Mouse (Mus musculus) kidney, embryonic 16.5 days (tissue): ENCODE results near the gene Aff3. TPM values are rescaled to one million over a fixed set of nuclear protein-coding genes. Genes with fewer than 3 reads are reported as not detected.

ENCODE experiments used
- ATAC-seq: fragments of 200-750 bp; cut with Nextera tagmentation; 2 replicates; pipeline ENCODE4 v1.8.0; 2017; ENCODE audit warnings: moderate TSS enrichment; ENCODE audit not compliant: low FRiP score, low TSS enrichment
- H3K27ac ChIP-seq: fragments of 300-500 bp; sonication (generic); 2 replicates; pipeline ENCODE4 v1.5.1; 2014; ENCODE audit warnings: low read length
- H3K27me3 ChIP-seq: fragments of 300-500 bp; sonication (generic); 2 replicates; pipeline ENCODE4 v1.6.1; 2014; ENCODE audit warnings: low read length, control low read depth, mixed read lengths; ENCODE audit not compliant: insufficient read depth
- H3K36me3 ChIP-seq: fragments of 300-500 bp; sonication (generic); 2 replicates; pipeline ENCODE4 v1.6.1; 2014; ENCODE audit warnings: low read length, control low read depth, mixed read lengths; ENCODE audit not compliant: insufficient read depth
- H3K4me1 ChIP-seq: fragments of 300-500 bp; sonication (generic); 2 replicates; pipeline ENCODE4 v1.6.1; 2014; ENCODE audit warnings: low read length, control low read depth, mixed read lengths; ENCODE audit not compliant: insufficient read depth
- H3K4me2 ChIP-seq: fragments of 300-500 bp; sonication (generic); replicated peaks from 2 replicates; pipeline ENCODE4 v1.6.1; 2014; ENCODE audit warnings: low read depth, low read length
- H3K4me3 ChIP-seq: fragments of 300-500 bp; sonication (generic); 2 replicates; pipeline ENCODE4 v1.5.1; 2014; ENCODE audit warnings: mild to moderate bottlenecking, low read length
- H3K9ac ChIP-seq: fragments of 300-500 bp; sonication (generic); replicated peaks from 2 replicates; pipeline ENCODE4 v1.6.1; 2014; ENCODE audit warnings: low read length
- H3K9me3 ChIP-seq: fragments of 300-500 bp; sonication (generic); 2 replicates; pipeline ENCODE4 v1.6.1; 2016; ENCODE audit warnings: low read length, control low read depth
- WGBS: fragments of 180-500 bp; shearing (Covaris S2); extraction: QIAGEN DNeasy Blood & Tissue Kit; methylation state at CpG from one replicate; pipeline ENCODE4 v1.1.7; 2014; 5-methylcytosine and 5-hydroxymethylcytosine counted together
- polyA plus RNA-seq: library from polyadenylated mRNA; unstranded; fragments of >200 nt; fragmentation: Nextera tagmentation; extraction: Ambion mirVana; gene quantifications from 2 replicates; pipeline ENCODE4 v1.2.1, GENCODE M21; 2015

Aff3 gene
- polyA plus RNA-seq, 1 experiment from 2014 or later, result 4.0 TPM

- no peaks in the 10 kb centered on the region for H3K27me3 ChIP-seq
- H3K27ac ChIP-seq, result no peak overlapping the region
- WGBS, result 88% methylated on average over 8 of the region's 8 CpGs
- H3K9me3 ChIP-seq, result no peaks in the 10 kb centered on the region
- ATAC-seq, result no peak
- no peak overlapping the region for H3K4me2 ChIP-seq
- H3K4me3 ChIP-seq, result no peak overlapping the region
- peaks cover 28% of the 10 kb centered on the region for H3K4me1 ChIP-seq
- H3K9ac ChIP-seq, result no peak overlapping the region
- H3K36me3 ChIP-seq, result no peaks in the 10 kb centered on the region
Observed at GRCm38 (mm10) chr1:38509301-38509700, 155.5 kb downstream of the Aff3 start.

DNA sequence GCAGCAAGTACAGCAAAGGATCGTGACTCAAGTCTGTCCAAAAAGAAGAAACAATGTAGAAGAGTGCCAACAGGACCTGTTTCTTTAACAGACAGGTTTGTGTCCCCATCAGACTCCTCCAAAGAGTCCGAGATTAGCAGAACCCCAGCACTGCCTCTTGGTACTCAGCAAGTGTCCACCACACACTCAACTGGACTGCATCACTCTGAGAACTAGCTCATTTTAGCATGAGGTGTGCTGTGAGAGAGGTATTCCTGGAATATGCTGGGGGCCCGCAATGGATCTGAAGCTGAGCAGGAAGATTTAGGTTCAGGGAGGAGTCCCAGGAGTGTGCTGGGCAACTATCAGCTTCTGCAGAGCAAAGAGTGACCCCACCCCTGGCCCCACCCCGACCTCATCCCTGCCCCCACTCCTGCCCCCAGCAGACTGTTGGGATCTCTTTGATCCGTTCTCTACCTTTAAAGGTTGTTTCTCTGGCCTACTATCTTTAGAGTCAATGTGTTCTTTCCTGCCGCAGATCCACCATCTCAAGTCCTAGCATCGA is 157.0 kb downstream of the Aff3 start:
- Histone ChIP-seq H3K36me3 (no peaks in the 10 kb centered on the region), H3K4me3 (no peak overlapping the region), H3K4me1 (peaks cover 21% of the 10 kb centered on the region), H3K27ac (no peak overlapping the region), H3K27me3 (no peaks in the 10 kb centered on the region), H3K9ac (no peak overlapping the region), H3K9me3 (no peaks in the 10 kb centered on the region), H3K4me2 (no peak overlapping the region)
- 82% methylated on average over 7 of the region's 7 CpGs for WGBS
- ATAC-seq, result no peak

- Histone ChIP-seq H3K4me3 (no peak overlapping the region), H3K36me3 (no peaks in the 10 kb centered on the region), H3K9me3 (no peaks in the 10 kb centered on the region), H3K27ac (no peak overlapping the region), H3K9ac (no peak overlapping the region), H3K27me3 (no peaks in the 10 kb centered on the region), H3K4me1 (peaks cover 23% of the 10 kb centered on the region), H3K4me2 (no peak overlapping the region)
- ATAC-seq, result no peak
- whole genome bisulfite sequencing, result 95% methylated on average over 3 of the region's 3 CpGs
Observed at GRCm38 (mm10) chr1:38506396-38506795, 158.4 kb downstream of the Aff3 start.

DNA sequence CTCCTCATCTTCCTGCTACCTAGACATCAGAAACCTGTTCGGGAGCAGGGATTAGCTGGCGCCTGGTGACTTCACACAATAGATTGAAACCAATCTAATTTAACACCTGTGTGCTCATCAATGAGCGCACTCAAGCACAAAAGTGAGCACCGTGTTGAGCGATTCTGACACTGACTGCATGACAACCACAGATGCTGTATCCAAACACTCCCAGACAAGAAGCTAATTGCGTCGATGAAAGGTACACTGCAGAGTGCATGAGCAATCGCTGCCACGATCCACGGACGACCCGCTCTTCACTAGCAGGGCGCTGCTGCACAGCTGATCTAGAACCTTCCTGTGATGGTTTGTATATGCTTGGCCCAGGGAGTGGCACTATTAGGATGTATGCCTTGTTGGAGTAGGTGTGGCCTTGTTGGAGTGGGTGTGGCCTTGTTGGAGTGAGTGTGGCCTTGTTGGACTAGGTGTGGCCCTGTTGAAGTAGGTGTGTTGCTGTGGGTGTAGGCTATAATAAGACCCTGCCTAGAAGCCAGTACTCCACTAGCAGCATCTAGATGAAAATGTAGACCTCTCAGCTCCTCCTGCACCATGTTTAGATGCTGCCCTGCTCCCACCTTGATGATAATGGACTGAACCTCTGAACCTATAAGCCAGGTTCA is 161.2 kb downstream of the Aff3 start:
- H3K27me3 ChIP-seq, result no peaks in the 10 kb centered on the region
- ATAC-seq, result 0 out of 2 replicates have a peak, but pooled peaks have one; percentile 35
- H3K9me3 ChIP-seq, result no peaks in the 10 kb centered on the region
- H3K4me1 ChIP-seq, result peaks cover 18% of the 10 kb centered on the region
- no peaks in the 10 kb centered on the region for H3K36me3 ChIP-seq
- 85% methylated on average over 13 of the region's 13 CpGs for WGBS
- no peak overlapping the region for H3K4me3 ChIP-seq
- no peak overlapping the region for H3K4me2 ChIP-seq
- no peak overlapping the region for H3K9ac ChIP-seq
- no peak overlapping the region for H3K27ac ChIP-seq

DNA sequence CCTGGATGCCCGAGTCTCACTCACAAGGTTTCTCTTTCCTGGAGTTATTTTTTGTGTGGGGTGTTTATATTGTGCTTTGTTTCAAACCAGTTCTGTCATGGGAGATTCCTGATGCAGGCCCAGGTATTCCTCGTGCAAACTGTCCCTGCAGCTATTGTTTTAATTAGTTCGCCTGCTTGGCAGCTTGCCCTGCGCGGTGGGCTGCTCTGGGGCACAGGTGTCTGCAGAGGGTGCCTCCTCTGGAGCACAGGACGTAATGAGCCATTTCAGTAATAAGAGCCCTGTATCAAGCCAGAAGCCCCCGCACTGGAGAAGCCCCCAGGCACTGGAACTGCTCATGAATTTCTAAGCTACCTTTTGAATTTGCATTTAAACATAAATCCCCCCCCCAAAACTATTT is 162.0 kb downstream of the Aff3 start:
- no peak for ATAC-seq
- Histone ChIP-seq H3K4me1 (peaks cover 22% of the 10 kb centered on the region), H3K27ac (no peak overlapping the region), H3K36me3 (no peaks in the 10 kb centered on the region), H3K9ac (no peak overlapping the region), H3K4me3 (no peak overlapping the region), H3K27me3 (no peaks in the 10 kb centered on the region), H3K9me3 (no peaks in the 10 kb centered on the region), H3K4me2 (peak overlapping the region; percentile 8; the same call in 1 of the 2 replicates)
- 27% methylated on average over 7 of the region's 7 CpGs for WGBS

DNA sequence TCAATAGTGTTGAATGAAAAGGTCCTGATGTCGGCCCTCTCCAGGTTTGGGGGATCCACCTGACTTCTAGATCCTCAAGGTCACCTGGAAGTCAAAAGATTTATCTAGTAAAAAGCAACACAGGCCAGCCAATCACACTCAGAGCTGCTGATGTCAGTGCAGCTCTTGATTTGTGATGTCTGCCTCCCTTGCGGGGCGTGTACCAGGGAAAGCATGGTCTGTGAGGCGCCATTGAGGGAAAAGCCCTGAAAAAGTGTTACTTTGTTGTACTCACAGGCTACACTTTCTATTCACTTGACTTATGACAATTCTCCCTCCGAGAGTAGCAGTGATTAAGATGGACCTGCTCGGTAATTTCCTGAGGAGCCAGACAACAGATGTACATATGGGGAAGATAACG is 163.5 kb downstream of the Aff3 start:
- Histone ChIP-seq H3K27me3 (no peaks in the 10 kb centered on the region), H3K9me3 (no peaks in the 10 kb centered on the region), H3K4me3 (no peak overlapping the region), H3K9ac (no peak overlapping the region), H3K27ac (no peak overlapping the region), H3K4me1 (peaks cover 26% of the 10 kb centered on the region), H3K36me3 (no peaks in the 10 kb centered on the region), H3K4me2 (no peak overlapping the region)
- ATAC-seq, result no peak
- WGBS, result 72% methylated on average over 7 of the region's 7 CpGs

DNA sequence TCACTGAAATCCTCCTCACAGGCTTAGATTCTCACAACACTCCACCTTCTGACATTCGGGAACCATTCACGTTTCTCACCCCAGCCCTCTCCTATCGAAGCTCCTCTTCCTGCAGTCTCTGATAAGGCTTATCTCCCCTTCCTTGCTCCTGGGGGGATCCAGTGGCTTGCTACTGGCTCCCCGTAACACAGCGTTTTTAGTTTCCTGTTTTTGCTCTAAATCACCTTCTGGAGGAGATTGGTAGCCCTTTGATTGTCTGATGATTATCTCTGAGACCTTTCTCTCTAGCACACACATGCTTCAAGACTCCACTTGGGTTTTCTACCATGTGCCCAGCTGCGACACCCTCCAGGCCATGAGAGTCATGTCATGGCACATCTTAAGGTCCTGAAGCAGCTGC is 165.3 kb downstream of the Aff3 start:
- Histone ChIP-seq H3K9me3 (no peaks in the 10 kb centered on the region), H3K36me3 (no peaks in the 10 kb centered on the region), H3K27ac (no peak overlapping the region), H3K4me3 (no peak overlapping the region), H3K4me1 (peaks cover 26% of the 10 kb centered on the region), H3K9ac (no peak overlapping the region), H3K27me3 (no peaks in the 10 kb centered on the region), H3K4me2 (no peak overlapping the region)
- 71% methylated on average over 6 of the region's 6 CpGs for WGBS
- ATAC-seq, result no peak

DNA sequence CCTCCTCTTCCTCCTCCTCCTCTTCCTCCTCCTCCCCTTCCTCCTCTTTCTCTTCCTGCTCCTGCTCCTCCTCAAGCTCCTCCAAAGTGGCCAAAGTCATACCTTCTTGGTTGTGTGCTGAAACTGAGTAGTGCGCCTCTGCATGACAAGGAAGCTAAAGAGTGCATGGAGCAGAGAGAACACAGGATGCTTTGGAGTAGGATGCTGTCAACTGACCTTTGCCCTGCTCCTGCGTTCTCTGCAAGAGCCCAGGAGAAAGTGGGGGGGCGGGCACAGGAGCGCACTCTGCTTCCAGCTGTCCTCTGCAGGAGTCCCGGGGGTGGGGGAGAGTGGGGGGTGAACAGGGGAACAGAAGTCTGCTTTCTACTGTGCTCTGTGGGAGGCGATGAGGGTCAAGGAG is 167.2 kb downstream of the Aff3 start:
- Histone ChIP-seq H3K4me3 (no peak overlapping the region), H3K27me3 (no peaks in the 10 kb centered on the region), H3K4me1 (peaks cover 20% of the 10 kb centered on the region), H3K36me3 (no peaks in the 10 kb centered on the region), H3K27ac (no peak overlapping the region), H3K9ac (no peak overlapping the region), H3K4me2 (no peak overlapping the region), H3K9me3 (no peaks in the 10 kb centered on the region)
- no peak; the same call in 1 of the 2 replicates for ATAC-seq
- 38% methylated on average over 6 of the region's 6 CpGs for WGBS

GRCm38 (mm10) chr1:38496886-38497528 is 167.7 kb downstream of the Aff3 start:
- no peaks in the 10 kb centered on the region for H3K9me3 ChIP-seq

GRCm38 (mm10) chr1:38495284-38495683 is 169.5 kb downstream of the Aff3 start:
- H3K4me1 ChIP-seq, result peaks cover 7% of the 10 kb centered on the region
- no peak for ATAC-seq
- no peaks in the 10 kb centered on the region for H3K36me3 ChIP-seq
- WGBS, result 91% methylated on average over 2 of the region's 2 CpGs
- H3K9ac ChIP-seq, result no peak overlapping the region
- H3K27ac ChIP-seq, result no peak overlapping the region
- H3K27me3 ChIP-seq, result no peaks in the 10 kb centered on the region
- H3K4me3 ChIP-seq, result no peak overlapping the region
- no peak overlapping the region for H3K4me2 ChIP-seq
- H3K9me3 ChIP-seq, result no peaks in the 10 kb centered on the region

More at GRCm38 (mm10) chr1:38496886-38497528, 167.7 kb downstream of the Aff3 start:
- 82% methylated on average over 10 of the region's 10 CpGs for WGBS
- Histone ChIP-seq H3K27ac (no peak overlapping the region), H3K9ac (no peak overlapping the region), H3K27me3 (no peaks in the 10 kb centered on the region), H3K36me3 (no peaks in the 10 kb centered on the region), H3K4me3 (no peak overlapping the region), H3K4me2 (no peak overlapping the region), H3K4me1 (peaks cover 14% of the 10 kb centered on the region)
- no peak for ATAC-seq
